Mouse (Mus musculus): ENCODE results near the gene Kif1a. TPM values are rescaled to one million over a fixed set of nuclear protein-coding genes. Genes with fewer than 3 reads are reported as not detected.

The Kif1a gene
- polyA plus RNA-seq, 1 experiment: 1.4 TPM

GRCm38 (mm10) chr1:93100576-93101491 is 917 bp downstream of the Kif1a start:
- no peak for DNase-seq (ENCODE audit: low read depth, low spot score)
- WGBS: 2% methylated on average over 49 of the region's 49 CpGs

- 2% methylated on average over 18 of the region's 18 CpGs for WGBS
- no peak for DNase-seq (ENCODE audit: low read depth, low spot score)
These were observed 1.5 kb downstream of the Kif1a start for GRCm38 (mm10) chr1:93100243-93100575.

GRCm38 (mm10) chr1:93098956-93099355 is 2.8 kb downstream of the Kif1a start:
- WGBS: 88% methylated on average over 5 of the region's 5 CpGs
- DNase-seq (ENCODE audit: low read depth, low spot score): no peak

- DNase-seq (ENCODE audit: low read depth, low spot score): no peak
- 81% methylated on average over 3 of the region's 3 CpGs for whole genome bisulfite sequencing
These were observed 9.2 kb downstream of the Kif1a start for GRCm38 (mm10) chr1:93092582-93092981.

- 66% methylated on average over 6 of the region's 6 CpGs for WGBS
- DNase-seq (ENCODE audit: low read depth, low spot score): no peak
These were observed 16.6 kb downstream of the Kif1a start for GRCm38 (mm10) chr1:93085136-93085535.

GRCm38 (mm10) chr1:93083420-93084285 is 18.1 kb downstream of the Kif1a start:
- 68% methylated on average over 12 of the region's 12 CpGs for WGBS
- DNase-seq (ENCODE audit: low read depth, low spot score): no peak

- no peak for DNase-seq (ENCODE audit: low read depth, low spot score)
- WGBS: 81% methylated on average over 8 of the region's 8 CpGs
These were observed 19.6 kb downstream of the Kif1a start for GRCm38 (mm10) chr1:93082121-93082520.

GRCm38 (mm10) chr1:93080930-93081589 is 20.7 kb downstream of the Kif1a start:
- 62% methylated on average over 3 of the region's 3 CpGs for WGBS
- DNase-seq (ENCODE audit: low read depth, low spot score): no peak

GRCm38 (mm10) chr1:93079602-93080001 is 22.1 kb downstream of the Kif1a start:
- DNase-seq (ENCODE audit: low read depth, low spot score): no peak
- WGBS: 91% methylated on average over 3 of the region's 3 CpGs

- WGBS: 78% methylated on average over 2 of the region's 2 CpGs
- no peak for DNase-seq (ENCODE audit: low read depth, low spot score)
These were observed 29.4 kb downstream of the Kif1a start for GRCm38 (mm10) chr1:93072279-93072865.

GRCm38 (mm10) chr1:93071487-93071971 is 30.2 kb downstream of the Kif1a start:
- WGBS: 70% methylated on average over 18 of the region's 18 CpGs
- DNase-seq (ENCODE audit: low read depth, low spot score): no peak

GRCm38 (mm10) chr1:93070881-93071280 is 30.9 kb downstream of the Kif1a start:
- DNase-seq (ENCODE audit: low read depth, low spot score): no peak
- 78% methylated on average over 5 of the region's 5 CpGs for WGBS

GRCm38 (mm10) chr1:93068553-93068952 is 33.2 kb downstream of the Kif1a start:
- WGBS: 65% methylated on average over 1 of the region's 1 CpGs
- DNase-seq (ENCODE audit: low read depth, low spot score): no peak

- no peak for DNase-seq (ENCODE audit: low read depth, low spot score)
- WGBS: 82% methylated on average over 6 of the region's 6 CpGs
These were observed 36.1 kb downstream of the Kif1a start for GRCm38 (mm10) chr1:93065654-93066053.

GRCm38 (mm10) chr1:93063694-93064093 is 38.1 kb downstream of the Kif1a start:
- 12% methylated on average over 5 of the region's 5 CpGs for WGBS
- DNase-seq (ENCODE audit: low read depth, low spot score): no peak

GRCm38 (mm10) chr1:93051124-93051833 is 50.5 kb downstream of the Kif1a start:
- DNase-seq (ENCODE audit: low read depth, low spot score): no peak
- 22% methylated on average over 20 of the region's 23 CpGs for WGBS

GRCm38 (mm10) chr1:93050071-93050470 is 51.7 kb downstream of the Kif1a start:
- 92% methylated on average over 3 of the region's 3 CpGs for WGBS
- DNase-seq (ENCODE audit: low read depth, low spot score): no peak

- 77% methylated on average over 10 of the region's 10 CpGs for WGBS
- DNase-seq (ENCODE audit: low read depth, low spot score): no peak
These were observed 55.5 kb downstream of the Kif1a start for GRCm38 (mm10) chr1:93046153-93046789.

GRCm38 (mm10) chr1:93035981-93036380 is 65.8 kb downstream of the Kif1a start:
- DNase-seq (ENCODE audit: low read depth, low spot score): no peak
- 62% methylated on average over 4 of the region's 4 CpGs for WGBS
